Mouse (Mus musculus): ENCODE results near the gene Tepsin. TPM values are rescaled to one million over a fixed set of nuclear protein-coding genes. Genes with fewer than 3 reads are reported as not detected.

Gene Tepsin
- polyA plus RNA-seq, 1 experiment from 2014 or later = 19.2 TPM

DNA sequence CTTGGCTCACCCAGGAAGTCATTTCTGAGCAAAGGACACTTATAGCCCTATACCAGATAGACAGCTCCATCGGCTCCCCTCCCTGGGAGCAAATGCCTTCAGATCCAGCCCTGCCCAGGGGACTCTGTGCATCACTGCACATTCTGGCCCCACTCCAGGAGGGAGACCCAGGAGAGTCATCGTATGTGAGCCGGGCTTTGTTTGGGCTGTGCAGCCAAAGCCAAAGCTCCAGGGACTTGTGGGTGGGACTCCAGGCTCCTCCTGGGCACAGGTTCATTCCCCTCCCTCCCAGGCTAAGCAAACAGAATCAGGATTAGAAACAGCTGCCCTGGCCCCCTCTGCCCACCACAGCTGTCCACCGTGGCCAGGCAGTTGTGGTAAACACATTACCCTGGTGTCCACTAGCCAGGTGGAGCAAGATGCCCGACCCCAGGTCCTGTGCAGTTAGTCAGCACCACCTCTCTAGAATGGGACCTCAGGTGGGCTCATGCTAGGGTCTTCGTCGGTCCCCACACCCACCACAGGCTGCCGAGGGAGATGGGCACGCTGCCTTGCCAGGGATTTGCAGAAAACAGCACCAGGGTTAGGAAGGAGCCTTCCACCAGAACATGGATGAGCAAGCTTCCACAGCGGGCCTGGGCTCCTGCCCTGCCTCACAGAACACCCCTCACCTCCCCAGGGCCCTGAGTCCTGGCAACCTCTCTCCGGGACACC, 52.5 kb downstream of the Tepsin start:
- ATAC-seq (ENCODE audit: insufficient read depth, low FRiP score) = 0 out of 2 replicates have a peak, but pooled peaks have one; percentile 5
- Histone ChIP-seq H3K9me3 (replicated peaks; ENCODE audit: control insufficient read depth, low read length) (no peaks in the 10 kb centered on the region), H3K27me3 (ENCODE audit: control insufficient read depth, insufficient read depth, low read length) (peaks cover 18% of the 10 kb centered on the region), H3K36me3 (ENCODE audit: control insufficient read depth, insufficient read depth, low read length) (no peaks in the 10 kb centered on the region), H3K4me1 (ENCODE audit: control insufficient read depth, insufficient read depth, low read length) (peaks cover 33% of the 10 kb centered on the region; the same call in 1 of the 2 replicates), H3K4me3 (replicated peaks; ENCODE audit: low read length) (peak overlapping the region; percentile 54), H3K9ac (ENCODE audit: low read length) (peak overlapping the region; percentile 73), H3K27ac (ENCODE audit: low read length) (no peak overlapping the region), H3K4me2 (ENCODE audit: low read depth, low read length) (peak overlapping the region; percentile 96)
- 37% methylated on average over 11 of the region's 11 CpGs for WGBS

DNA sequence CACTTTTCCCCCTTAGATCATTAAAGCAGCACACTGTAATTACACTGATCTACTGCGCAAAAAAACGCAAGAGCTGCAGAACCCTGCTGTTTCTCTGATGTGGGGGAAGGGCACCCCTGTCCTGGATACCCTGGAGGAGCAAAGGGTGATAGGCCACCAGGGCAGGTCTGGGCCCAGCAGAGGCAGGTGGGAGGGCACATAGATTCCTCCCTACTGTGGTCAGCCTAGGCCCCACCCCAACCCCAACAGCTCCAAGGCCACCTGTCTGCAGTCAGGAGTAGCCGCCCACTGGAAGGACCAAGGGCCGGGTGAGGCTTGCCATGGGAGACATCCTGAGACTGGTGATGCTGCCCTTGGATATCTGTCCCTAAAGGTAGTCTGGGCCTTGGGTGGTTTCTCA, 53.2 kb downstream of the Tepsin start:
- Histone ChIP-seq H3K36me3 (ENCODE audit: control insufficient read depth, insufficient read depth, low read length) (no peaks in the 10 kb centered on the region), H3K27me3 (ENCODE audit: control insufficient read depth, insufficient read depth, low read length) (peaks cover 18% of the 10 kb centered on the region), H3K27ac (ENCODE audit: low read length) (no peak overlapping the region), H3K4me2 (ENCODE audit: low read depth, low read length) (no peak overlapping the region), H3K9me3 (replicated peaks; ENCODE audit: control insufficient read depth, low read length) (no peaks in the 10 kb centered on the region), H3K9ac (ENCODE audit: low read length) (no peak overlapping the region), H3K4me3 (replicated peaks; ENCODE audit: low read length) (no peak overlapping the region), H3K4me1 (ENCODE audit: control insufficient read depth, insufficient read depth, low read length) (peaks cover 36% of the 10 kb centered on the region; the same call in 1 of the 2 replicates)
- ATAC-seq (ENCODE audit: insufficient read depth, low FRiP score) = no peak
- 64% methylated on average over 4 of the region's 4 CpGs for WGBS

DNA sequence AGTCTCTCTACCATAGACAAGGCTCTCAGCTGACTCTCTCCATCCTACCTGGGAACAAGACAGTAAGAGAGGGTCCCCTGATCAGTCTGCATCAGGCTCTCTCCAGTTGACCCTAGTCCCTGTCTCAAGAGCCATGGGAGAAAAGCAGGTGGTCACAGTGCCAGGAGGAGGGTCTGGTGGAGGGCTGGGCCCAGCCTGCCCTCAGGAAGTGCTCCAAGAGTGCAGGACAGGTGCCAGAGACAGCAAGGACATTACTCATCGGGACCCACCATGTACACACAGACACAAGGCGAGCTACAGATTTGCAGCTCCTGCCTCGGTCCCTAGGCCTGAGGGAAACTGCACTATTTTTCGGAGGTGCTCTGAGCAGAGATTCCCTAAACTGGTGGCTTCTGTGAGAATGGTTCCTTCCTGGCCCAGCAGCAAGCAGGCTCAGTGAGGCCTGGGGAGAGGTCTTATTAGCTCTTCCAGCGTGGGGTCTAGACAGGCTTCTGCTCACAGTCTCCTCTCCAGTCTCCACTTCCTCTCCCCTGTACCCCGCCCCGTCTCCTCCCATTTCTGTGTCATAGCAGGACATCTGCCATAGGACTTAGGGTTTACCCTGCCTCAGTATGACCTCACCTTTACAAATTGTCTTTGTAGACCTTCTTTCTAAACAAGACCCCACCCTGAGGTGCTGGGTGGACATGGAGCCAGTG, 56.2 kb downstream of the Tepsin start:
- Histone ChIP-seq H3K4me2 (ENCODE audit: low read depth, low read length) (no peak overlapping the region), H3K27ac (ENCODE audit: low read length) (peak overlapping the region; percentile 59; the same call in 1 of the 2 replicates), H3K4me3 (replicated peaks; ENCODE audit: low read length) (no peak overlapping the region), H3K9ac (ENCODE audit: low read length) (peak overlapping the region; percentile 55), H3K9me3 (replicated peaks; ENCODE audit: control insufficient read depth, low read length) (no peaks in the 10 kb centered on the region), H3K4me1 (ENCODE audit: control insufficient read depth, insufficient read depth, low read length) (peaks cover 31% of the 10 kb centered on the region; the same call in 1 of the 2 replicates), H3K36me3 (ENCODE audit: control insufficient read depth, insufficient read depth, low read length) (no peaks in the 10 kb centered on the region), H3K27me3 (ENCODE audit: control insufficient read depth, insufficient read depth, low read length) (peaks cover 2% of the 10 kb centered on the region)
- ATAC-seq (ENCODE audit: insufficient read depth, low FRiP score) = 0 out of 2 replicates have a peak, but pooled peaks have one; percentile 2
- 66% methylated on average over 7 of the region's 7 CpGs for WGBS

DNA sequence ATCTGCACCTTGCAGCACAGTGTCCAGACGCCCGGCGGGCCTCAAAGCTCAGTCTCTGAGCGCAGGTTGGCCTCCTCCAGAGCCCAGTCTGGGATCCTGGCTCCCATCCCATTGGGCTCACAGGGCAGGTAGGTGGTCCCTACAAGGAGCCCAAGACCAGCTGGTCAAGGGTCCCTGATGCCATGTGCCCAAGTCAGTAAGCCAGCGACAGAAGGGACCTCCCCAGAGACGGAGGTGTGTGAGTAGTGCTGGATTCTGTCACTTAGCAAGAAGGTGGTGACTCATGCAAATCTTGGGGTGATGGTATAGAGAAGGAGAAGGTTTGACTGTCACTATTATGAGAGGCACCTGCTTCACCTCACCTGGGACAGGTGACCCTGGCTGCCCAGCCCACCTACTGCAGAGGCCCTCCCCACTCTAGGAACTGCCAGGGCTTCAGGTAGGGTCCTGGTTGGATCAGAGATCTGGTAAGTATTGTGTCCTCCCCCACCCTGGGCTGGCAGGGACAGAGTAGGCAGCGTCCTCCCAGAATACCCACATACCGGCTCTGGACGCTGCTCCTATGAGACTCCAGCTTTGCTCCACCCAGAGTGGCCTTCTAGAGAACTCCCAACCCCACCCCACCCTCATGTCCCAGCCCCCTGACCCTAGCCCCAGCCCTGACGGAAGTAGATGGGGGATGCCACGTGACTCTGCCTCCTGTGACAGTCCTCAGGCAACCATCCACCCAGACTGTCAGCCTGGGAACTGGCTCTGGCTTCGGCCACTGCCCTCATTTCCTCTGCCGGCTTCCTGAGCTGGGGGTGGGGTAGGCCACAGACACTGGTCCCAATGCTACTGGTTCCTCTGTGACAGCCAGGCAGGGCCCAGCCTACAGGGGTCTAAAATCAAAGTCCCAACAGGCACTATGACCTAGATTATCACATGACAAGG, 57.1 kb downstream of the Tepsin start:
- Histone ChIP-seq H3K4me3 (replicated peaks; ENCODE audit: low read length) (no peak overlapping the region), H3K4me2 (ENCODE audit: low read depth, low read length) (no peak overlapping the region; the same call in 1 of the 2 replicates), H3K4me1 (ENCODE audit: control insufficient read depth, insufficient read depth, low read length) (peaks cover 24% of the 10 kb centered on the region; the same call in 1 of the 2 replicates), H3K9ac (ENCODE audit: low read length) (no peak overlapping the region; the same call in 1 of the 2 replicates), H3K9me3 (replicated peaks; ENCODE audit: control insufficient read depth, low read length) (no peaks in the 10 kb centered on the region), H3K27me3 (ENCODE audit: control insufficient read depth, insufficient read depth, low read length) (no peaks in the 10 kb centered on the region; the same call in 1 of the 2 replicates), H3K36me3 (ENCODE audit: control insufficient read depth, insufficient read depth, low read length) (no peaks in the 10 kb centered on the region), H3K27ac (ENCODE audit: low read length) (peak overlapping the region; percentile 59; the same call in 1 of the 2 replicates)
- 63% methylated on average over 13 of the region's 13 CpGs for WGBS
- ATAC-seq (ENCODE audit: insufficient read depth, low FRiP score) = peak; percentile 47; the same call in 1 of the 2 replicates

Small RNA genes lying within 50 kb of the gene (microRNA-seq; reads per million reads assigned to microRNA genes)
- gene Gm25948 = not detected

Other genes starting within 250 kb of the Tepsin start
- gene Chmp6, start 185.3 kb downstream of the Tepsin start, polyA plus RNA-seq (2015; fragmentation: Nextera tagmentation; extraction: Ambion mirVana) = 80.1 and 82.0 TPM in 2 replicates
- gene Baiap2, start 156.0 kb downstream of the Tepsin start, polyA plus RNA-seq (2015; fragmentation: Nextera tagmentation; extraction: Ambion mirVana) = 41.4 and 52.6 TPM in 2 replicates
- gene Aatk, start 51.6 kb downstream of the Tepsin start, polyA plus RNA-seq (2015; fragmentation: Nextera tagmentation; extraction: Ambion mirVana) = 1.9 and 3.3 TPM in 2 replicates
- gene Cep131, start 11.9 kb downstream of the Tepsin start, polyA plus RNA-seq (2015; fragmentation: Nextera tagmentation; extraction: Ambion mirVana) = 11.8 and 12.0 TPM in 2 replicates
- 69.2 and 69.3 TPM in 2 replicates for gene Ndufaf8, start 197 bp upstream of the Tepsin start, polyA plus RNA-seq (2015; fragmentation: Nextera tagmentation; extraction: Ambion mirVana)
- gene Slc38a10, start 52.6 kb upstream of the Tepsin start, polyA plus RNA-seq (2015; fragmentation: Nextera tagmentation; extraction: Ambion mirVana) = 95.9 and 99.2 TPM in 2 replicates
- 4.5 and 5.6 TPM in 2 replicates for gene Bahcc1, start 134.2 kb upstream of the Tepsin start, polyA plus RNA-seq (2015; fragmentation: Nextera tagmentation; extraction: Ambion mirVana)
- 2,700 and 3,060 TPM in 2 replicates for gene Actg1, start 249.8 kb upstream of the Tepsin start, polyA plus RNA-seq (2015; fragmentation: Nextera tagmentation; extraction: Ambion mirVana)

Data from stomach, embryonic 16.5 days (tissue).